8 mouse cellular contexts compared by ENCODE assay signal in the genomic region with DNA sequence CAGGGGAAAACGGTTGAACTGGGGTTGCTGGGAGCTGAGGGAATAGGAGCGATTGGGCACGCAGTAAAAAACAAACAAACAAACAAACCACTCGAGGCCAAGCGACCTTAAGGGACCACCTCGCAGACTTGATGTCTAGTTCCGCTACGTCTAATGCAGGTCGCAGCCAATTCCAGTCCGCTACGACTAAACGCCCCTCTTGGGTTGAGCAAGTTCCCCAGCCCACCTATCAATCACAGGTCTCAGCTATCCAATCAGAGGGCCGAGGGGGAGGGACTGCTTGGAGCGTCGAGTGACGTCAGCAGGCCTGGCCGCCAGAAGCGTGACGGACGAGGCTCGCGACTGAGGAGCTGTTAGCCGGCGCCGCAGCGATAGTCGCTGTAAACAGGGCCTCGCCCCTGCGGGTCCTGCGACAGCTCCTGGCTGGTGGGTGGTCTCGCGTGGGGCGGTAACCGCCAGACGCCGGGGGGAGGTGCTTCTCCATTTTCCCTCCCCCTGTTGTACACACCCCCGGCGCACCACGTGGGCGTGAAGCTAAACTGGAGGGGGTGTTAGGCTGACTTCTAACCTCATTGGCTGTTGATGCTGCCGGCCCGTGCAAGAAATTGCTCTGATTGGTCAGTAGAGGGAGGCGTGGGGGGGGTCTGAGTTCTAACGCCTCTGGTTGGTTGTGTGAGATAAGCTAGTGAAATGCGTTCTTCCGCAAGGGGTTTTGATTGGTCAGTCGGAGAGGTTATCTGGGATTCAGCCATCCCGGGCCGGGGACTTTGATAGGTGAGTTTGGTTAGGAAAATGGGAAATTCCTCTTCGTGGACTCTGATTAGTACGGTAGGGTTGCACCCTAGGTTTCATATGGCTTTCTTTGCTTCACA. TPM values are rescaled to one million over a fixed set of nuclear protein-coding genes. Genes with fewer than 3 reads are reported as not detected.
DNase-seq lines count a peak whose midpoint lies in the region; ATAC-seq and TF ChIP-seq lines count a peak whose summit lies in the region.

Gene A730061H03Rik, minus strand, starts transcription at position 205 of the 872 bp plus-strand sequence.

- peak within 1 kb of the TSS; percentile 75 for H3K9ac ChIP-seq in MEL (ENCODE audit: control insufficient read depth, low read depth, low read length, poor library complexity, severe bottlenecking)
- H3K9ac ChIP-seq in forebrain, postnatal 0 days, result peak within 1 kb of the TSS; percentile 68
- H3K9ac ChIP-seq in lung, embryonic 15.5 days, result peak within 1 kb of the TSS; percentile 78

- peak in 1 of 2 experiments; percentile 10; a peak in 1 of 4 replicates for TF ChIP-seq EP300 in MEL (IDR thresholded peaks at IDR 0.05; ENCODE audit: low read depth in 1 of 2, low read length in 2 of 2)

- ATAC-seq in forebrain, postnatal 0 days, result peak; percentile 95
- peak; percentile 95 for ATAC-seq in lung, embryonic 15.5 days (ENCODE audit: borderline replicate concordance, extremely low read depth, low FRiP score, low TSS enrichment)

- peak within 1 kb of the TSS; percentile 74 for H3K4me2 ChIP-seq in forebrain, postnatal 0 days (ENCODE audit: low read depth)
- H3K4me2 ChIP-seq in lung, embryonic 15.5 days, result peak within 1 kb of the TSS; percentile 70

- WGBS in cerebellum, adult 2 months, result under 1% methylated on average over 51 of the region's 51 CpGs
- 3% methylated on average over 51 of the region's 51 CpGs for WGBS in forebrain, postnatal 0 days
- under 1% methylated on average over 51 of the region's 51 CpGs for WGBS in lung, embryonic 15.5 days

- H3K79me2 ChIP-seq in MEL (ENCODE audit: control insufficient read depth, insufficient read depth, low read length, poor library complexity), result no peaks in the 10 kb centered on the region; the same call in none of the 2 replicates

- no peak for TF ChIP-seq RAD21 in MEL (IDR thresholded peaks at IDR 0.05; ENCODE audit: low read depth, low read length)

- no peaks in the 10 kb centered on the region for H3K9me3 ChIP-seq in MEL (replicated peaks; ENCODE audit: insufficient read depth, low read length)
- H3K9me3 ChIP-seq in forebrain, postnatal 0 days (ENCODE audit: low read length), result no peaks in the 10 kb centered on the region
- no peaks in the 10 kb centered on the region for H3K9me3 ChIP-seq in lung, embryonic 15.5 days

- TF ChIP-seq POLR2A in MEL (IDR thresholded peaks at IDR 0.05; ENCODE audit: control insufficient read depth in 1 of 2, insufficient read depth in 1 of 2, low read depth in 1 of 2, low read length in 2 of 2, poor library complexity in 1 of 2), result peak in 1 of 2 experiments; percentile 79; a peak in 3 of 4 replicates
- peak; percentile 82; the same call in 1 of the 2 replicates for TF ChIP-seq POLR2A in cerebellum, adult 2 months (IDR thresholded peaks at IDR 0.05; ENCODE audit: borderline replicate concordance, insufficient read depth, low read length)

- H3K27me3 ChIP-seq in MEL (ENCODE audit: control insufficient read depth in 1 of 2, insufficient read depth in 2 of 2, low read length in 2 of 2), result no peaks in the 10 kb centered on the region
- H3K27me3 ChIP-seq in cerebellum, adult 2 months (ENCODE audit: control insufficient read depth, insufficient read depth, low read length), result no peaks in the 10 kb centered on the region
- no peaks in the 10 kb centered on the region for H3K27me3 ChIP-seq in forebrain, postnatal 0 days (ENCODE audit: insufficient read depth, low read length)
- H3K27me3 ChIP-seq in lung, embryonic 15.5 days, result no peaks in the 10 kb centered on the region

- DNase-seq in MEL (ENCODE audit: low read depth, low spot score), result peak; percentile 100
- DNase-seq in cerebellum, adult 2 months, result peak; percentile 98 to 100
- peak; percentile 99 for DNase-seq in forebrain, postnatal 0 days
- DNase-seq in heart, postnatal 4 days, result peak; percentile 98
- peak; percentile 98 to 99 for DNase-seq in layer of hippocampus, adult 8-10 months (ENCODE audit: low spot score in 2 of 2)
- DNase-seq in ovary, adult 18-20 months (ENCODE audit: low spot score), result peak; percentile 99
- DNase-seq in thymus, postnatal 0 days (ENCODE audit: low spot score), result peak; percentile 99

- H3K4me3 ChIP-seq in MEL (ENCODE audit: control insufficient read depth in 1 of 2, insufficient read depth in 1 of 2, low read depth in 2 of 2, low read length in 2 of 2), result peak within 1 kb of the TSS; percentile 68 to 81
- H3K4me3 ChIP-seq in cerebellum, adult 2 months (replicated peaks; ENCODE audit: insufficient read depth, low read depth, low read length), result peak within 1 kb of the TSS; percentile 84
- peak within 1 kb of the TSS; percentile 58 for H3K4me3 ChIP-seq in forebrain, postnatal 0 days (ENCODE audit: low read depth, low read length)
- H3K4me3 ChIP-seq in lung, embryonic 15.5 days, result peak within 1 kb of the TSS; percentile 79

- peaks cover 0 to 23% of the 10 kb centered on the region in 2 experiments; a peak in 2 of 4 replicates for H3K36me3 ChIP-seq in MEL (ENCODE audit: control insufficient read depth in 1 of 2, insufficient read depth in 2 of 2, low read length in 2 of 2)
- H3K36me3 ChIP-seq in forebrain, postnatal 0 days (ENCODE audit: insufficient read depth), result peaks cover 21% of the 10 kb centered on the region
- peaks cover 18% of the 10 kb centered on the region for H3K36me3 ChIP-seq in lung, embryonic 15.5 days

- H3K27ac ChIP-seq in MEL (ENCODE audit: control insufficient read depth, low read depth, low read length), result peak within 1 kb of the TSS; percentile 87
- H3K27ac ChIP-seq in cerebellum, adult 2 months (ENCODE audit: insufficient read depth, low read length), result peak within 1 kb of the TSS; percentile 93
- H3K27ac ChIP-seq in forebrain, postnatal 0 days (ENCODE audit: low read depth, low read length), result peak within 1 kb of the TSS; percentile 95
- peak within 1 kb of the TSS; percentile 99 for H3K27ac ChIP-seq in lung, embryonic 15.5 days

- H3K4me1 ChIP-seq in MEL (ENCODE audit: control insufficient read depth in 1 of 2, insufficient read depth in 2 of 2, low read length in 2 of 2), result peaks cover 7 to 30% of the 10 kb centered on the region in 2 experiments; a peak in 3 of 4 replicates
- peaks cover 5% of the 10 kb centered on the region; the same call in 1 of the 2 replicates for H3K4me1 ChIP-seq in cerebellum, adult 2 months (ENCODE audit: control insufficient read depth, insufficient read depth, low read length)
- peaks cover 9% of the 10 kb centered on the region for H3K4me1 ChIP-seq in forebrain, postnatal 0 days (ENCODE audit: insufficient read depth)
- H3K4me1 ChIP-seq in lung, embryonic 15.5 days, result peaks cover 25% of the 10 kb centered on the region

- TF ChIP-seq CTCF in MEL (IDR thresholded peaks at IDR 0.05 in 2 of 3, conservative IDR thresholded peaks at IDR 0.05 in 1 of 3; ENCODE audit: control insufficient read depth in 1 of 3, insufficient read depth in 1 of 3, low read depth in 2 of 3, low read length in 3 of 3, poor library complexity in 1 of 3, severe bottlenecking in 1 of 3), result no peak; a peak in 1 of 6 replicates
- TF ChIP-seq CTCF in cerebellum, adult 2 months (IDR thresholded peaks at IDR 0.05; ENCODE audit: borderline replicate concordance, insufficient read depth, low read depth, low read length), result no peak; the same call in 1 of the 2 replicates
- 0 out of 2 replicates have a peak, but pooled peaks have one; percentile 38 for TF ChIP-seq CTCF in forebrain, postnatal 0 days (IDR thresholded peaks at IDR 0.05; ENCODE audit: low read depth)

TF ChIP-seq in MEL, 35 proteins besides CTCF, POLR2A, EP300 and RAD21 (continues in another document):
- TF ChIP-seq USF2 (IDR thresholded peaks at IDR 0.05; ENCODE audit: borderline replicate concordance in 1 of 2, insufficient read depth in 1 of 2, low read depth in 1 of 2, low read length in 2 of 2) (0 out of 4 replicates have a peak, but pooled peaks of 1 of the 2 experiments have one; percentile 43), MXI1 (IDR thresholded peaks at IDR 0.05; ENCODE audit: low read depth, low read length) (peak; percentile 83; the same call in 1 of the 2 replicates), GATA1 (IDR thresholded peaks at IDR 0.05; ENCODE audit: low read depth, low read length) (peak; percentile 89), E2F4 (IDR thresholded peaks at IDR 0.05; ENCODE audit: borderline replicate concordance, low read depth, low read length) (no peak), MEF2A (IDR thresholded peaks at IDR 0.05; ENCODE audit: extremely low read depth, insufficient replicate concordance, low read depth, low read length, poor library complexity, severe bottlenecking) (no peak), ZNF384 (IDR thresholded peaks at IDR 0.05; ENCODE audit: low read depth, low read length) (no peak), NRF1 (IDR thresholded peaks at IDR 0.05; ENCODE audit: insufficient read depth, low read depth, low read length, poor library complexity, severe bottlenecking) (peak; percentile 29; the same call in 1 of the 2 replicates), TBP (IDR thresholded peaks at IDR 0.05; ENCODE audit: low read depth, low read length) (peak; percentile 69), ZC3H11A (IDR thresholded peaks at IDR 0.05; ENCODE audit: low read depth, low read length) (no peak), MAFK (IDR thresholded peaks at IDR 0.05; ENCODE audit: borderline replicate concordance, low read depth, low read length) (no peak), MAX (IDR thresholded peaks at IDR 0.05; ENCODE audit: low read length) (peak; percentile 91), CHD2 (IDR thresholded peaks at IDR 0.05; ENCODE audit: low read length) (peak; percentile 81), ELF1 (IDR thresholded peaks at IDR 0.05; ENCODE audit: low read depth, low read length) (peak; percentile 81), SIN3A (IDR thresholded peaks at IDR 0.05; ENCODE audit: low read length) (peak; percentile 58; the same call in 1 of the 2 replicates), UBTF (IDR thresholded peaks at IDR 0.05; ENCODE audit: borderline replicate concordance, insufficient read depth, low read depth, low read length) (no peak), TCF12 (IDR thresholded peaks at IDR 0.05; ENCODE audit: low read depth, low read length) (peak; percentile 19; the same call in 1 of the 2 replicates), BHLHE40 (IDR thresholded peaks at IDR 0.05; ENCODE audit: borderline replicate concordance, low read depth, low read length) (peak; percentile 91)

RNA-seq across cellular contexts. Expression of gene A730061H03Rik, which starts in this region (rescaled TPM):
- 0.73 and 0.92 TPM in 2 replicates for total RNA-seq in MEL (2012; rRNA removed)
- polyA plus RNA-seq in MEL (2012; ENCODE audit: insufficient read depth in 1 of 2, insufficient read length in 2 of 2, low read depth in 1 of 2, low replicate concordance in 2 of 2, missing spikeins in 1 of 2), result under 1 TPM in 1 of 2 experiments, not detected in 1; 0.86 TPM
- 0.97 TPM in 2 replicates for polyA plus RNA-seq in cerebellum, adult 2 months (2012; rRNA removed)
- not detected in 2 replicates for total RNA-seq in forebrain, postnatal 0 days (2014; rRNA removed)
- polyA plus RNA-seq in forebrain, postnatal 0 days (2015; fragmentation: Nextera tagmentation; extraction: Ambion mirVana), result not detected in 2 replicates
- not detected for total RNA-seq in heart, postnatal 4 days (2021)
- 1 to 10 TPM in 2 of 4 experiments, under 1 TPM in 1, not detected in 1; 0.94 to 2.0 (median 1.4) TPM for total RNA-seq in layer of hippocampus, adult 8-10 months (2022)
- 0.79 and 1.2 TPM in 2 replicates for polyA plus RNA-seq in lung, embryonic 15.5 days (2015; fragmentation: Nextera tagmentation; extraction: Ambion mirVana)
- polyA plus RNA-seq in thymus, postnatal 0 days (2015; fragmentation: Nextera tagmentation; extraction: Ambion mirVana), result 2.1 and 3.2 TPM in 2 replicates

Comparison
In these comparisons a context has a peak if more than half of its experiments do, and no peak if none do; other contexts are left out.
1. Peak in every context shown above with its lines: DNase-seq, ATAC-seq, H3K4me3 ChIP-seq and H3K27ac ChIP-seq.
2. Peak in DNase-seq, H3K4me3 ChIP-seq, H3K27ac ChIP-seq and H3K9ac ChIP-seq in MEL; RNA of the gene not detected or under 1 TPM.
3. Peak in DNase-seq, H3K4me3 ChIP-seq and H3K27ac ChIP-seq in cerebellum, adult 2 months; RNA of the gene not detected or under 1 TPM.
4. Peak in DNase-seq, ATAC-seq, H3K4me3 ChIP-seq, H3K27ac ChIP-seq, H3K9ac ChIP-seq and H3K4me2 ChIP-seq in forebrain, postnatal 0 days; RNA of the gene not detected or under 1 TPM.
5. Peak in DNase-seq in heart, postnatal 4 days; RNA of the gene not detected or under 1 TPM.